Mouse (Mus musculus) E14TG2a.4 (cell line): ENCODE results near the gene Ankrd44.

Experiments used
- H3K27me3 ChIP-seq: 2 replicates; pipeline ENCODE4 v1.6.1; 2014; ENCODE audit warnings: low read length, control low read depth; ENCODE audit not compliant: insufficient read depth
- H3K36me3 ChIP-seq: 2 replicates; pipeline ENCODE4 v1.6.1; 2014; ENCODE audit warnings: low read length, control low read depth; ENCODE audit not compliant: insufficient read depth
- H3K4me1 ChIP-seq: replicated peaks from 2 replicates; pipeline ENCODE4 v1.6.1; 2014; ENCODE audit warnings: low read depth, low read length, control low read depth
- H3K4me3 ChIP-seq: replicated peaks from 2 replicates; pipeline ENCODE4 v1.5.1; 2014; ENCODE audit warnings: mild to moderate bottlenecking, low read length
- H3K9me3 ChIP-seq: 2 replicates; pipeline ENCODE4 v1.6.1; 2014; ENCODE audit warnings: low read length, control low read depth
- CTCF ChIP-seq: conservative IDR thresholded peaks from 2 replicates; pipeline ENCODE4 v1.5.1; 2014; ENCODE audit warnings: low read length
- NANOG ChIP-seq: IDR thresholded peaks from 2 replicates; pipeline ENCODE4 v1.6.1; 2014; ENCODE audit warnings: borderline replicate concordance, low read length, mixed read lengths
- POU5F1 ChIP-seq: IDR thresholded peaks from 2 replicates; pipeline ENCODE4 v1.6.1; 2014; ENCODE audit warnings: low read length, borderline replicate concordance

Ankrd44 gene

GRCm38 (mm10) chr1:54913063-54913335, 13.2 kb downstream of the Ankrd44 start:
- Histone ChIP-seq H3K4me1 (peaks cover 11% of the 10 kb centered on the region), H3K27me3 (no peaks in the 10 kb centered on the region), H3K4me3 (no peak overlapping the region), H3K36me3 (no peaks in the 10 kb centered on the region), H3K9me3 (no peaks in the 10 kb centered on the region)
- TF ChIP-seq POU5F1 = no peak
- no peak for TF ChIP-seq NANOG
- TF ChIP-seq CTCF = no peak

DNA sequence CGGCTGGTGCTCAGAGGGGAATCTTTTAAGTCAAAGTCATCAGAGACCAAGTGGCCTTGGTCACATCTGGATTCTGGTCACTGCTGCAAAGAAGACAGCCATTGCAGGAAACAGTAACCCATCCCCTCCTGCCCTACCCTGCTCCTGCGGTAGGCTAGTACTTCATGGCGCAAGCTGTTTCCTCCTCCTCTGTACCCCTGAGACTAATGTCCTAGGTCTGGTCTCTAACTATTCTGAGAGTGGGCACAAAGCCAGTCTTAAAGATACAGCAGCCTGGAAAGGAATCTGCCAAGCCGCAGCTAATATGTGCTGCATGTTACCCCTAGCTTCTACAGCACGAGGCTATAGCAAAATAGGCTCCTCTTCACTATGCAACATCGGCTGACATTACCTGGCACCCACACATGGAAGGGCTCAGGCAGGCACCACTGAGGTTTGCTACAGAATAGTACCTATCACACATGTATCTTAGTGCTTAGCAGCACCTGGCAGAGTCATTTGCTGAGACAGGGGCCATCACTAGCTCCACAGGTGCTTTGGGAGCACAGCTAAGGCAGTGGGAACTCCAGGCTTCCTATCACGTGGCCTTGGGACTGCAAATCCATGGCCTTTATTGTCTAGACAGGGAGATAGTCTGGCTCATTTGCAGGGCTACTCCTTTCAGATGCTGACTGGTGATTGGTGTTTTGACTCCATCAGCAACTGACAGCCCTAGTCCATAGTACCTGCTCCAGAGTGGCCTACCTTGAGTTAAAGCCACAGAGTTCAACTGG, 13.7 kb downstream of the Ankrd44 start:
- TF ChIP-seq NANOG (no peak), CTCF (no peak), POU5F1 (no peak)
- Histone ChIP-seq H3K36me3 (no peaks in the 10 kb centered on the region), H3K4me1 (peaks cover 11% of the 10 kb centered on the region)

GRCm38 (mm10) chr1:54911256-54911610, 15.0 kb downstream of the Ankrd44 start:
- H3K4me1 ChIP-seq = peaks cover 16% of the 10 kb centered on the region
- TF ChIP-seq CTCF (no peak), POU5F1 (no peak)

More for the DNA sequence above, 13.7 kb downstream of the Ankrd44 start:
- Histone ChIP-seq H3K27me3 (no peaks in the 10 kb centered on the region), H3K4me3 (no peak overlapping the region), H3K9me3 (no peaks in the 10 kb centered on the region)

GRCm38 (mm10) chr1:54910489-54911255, 15.5 kb downstream of the Ankrd44 start:
- no peak for TF ChIP-seq POU5F1
- no peak for TF ChIP-seq CTCF
- no peak for TF ChIP-seq NANOG
- Histone ChIP-seq H3K27me3 (no peaks in the 10 kb centered on the region), H3K9me3 (no peaks in the 10 kb centered on the region), H3K4me1 (peaks cover 16% of the 10 kb centered on the region), H3K36me3 (no peaks in the 10 kb centered on the region), H3K4me3 (no peak overlapping the region)

More at GRCm38 (mm10) chr1:54911256-54911610, 15.0 kb downstream of the Ankrd44 start:
- Histone ChIP-seq H3K4me3 (no peak overlapping the region), H3K9me3 (no peaks in the 10 kb centered on the region), H3K36me3 (no peaks in the 10 kb centered on the region), H3K27me3 (no peaks in the 10 kb centered on the region)

DNA sequence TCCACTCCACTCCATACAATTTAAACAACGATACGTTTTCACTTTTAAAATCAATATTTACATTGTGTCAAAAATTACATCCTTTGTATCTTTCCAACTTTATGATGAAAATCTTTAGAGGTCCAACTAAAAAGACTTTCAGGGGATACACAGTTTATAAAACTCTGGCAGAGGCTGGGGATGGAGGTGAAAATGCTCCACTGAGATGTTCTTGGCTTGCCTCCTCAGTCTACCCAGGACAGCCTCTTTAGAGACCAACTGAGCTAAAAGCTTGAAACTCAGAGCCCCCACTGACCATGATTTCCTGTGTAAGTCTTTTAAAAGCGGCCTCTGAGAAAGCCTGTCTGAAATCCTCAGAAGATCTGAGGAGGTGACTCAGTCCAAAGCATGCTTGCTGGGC, 17.4 kb downstream of the Ankrd44 start:
- no peak for TF ChIP-seq CTCF
- no peak for TF ChIP-seq NANOG
- TF ChIP-seq POU5F1 = no peak
- Histone ChIP-seq H3K27me3 (no peaks in the 10 kb centered on the region), H3K4me1 (peaks cover 16% of the 10 kb centered on the region), H3K9me3 (no peaks in the 10 kb centered on the region), H3K36me3 (no peaks in the 10 kb centered on the region), H3K4me3 (no peak overlapping the region)

DNA sequence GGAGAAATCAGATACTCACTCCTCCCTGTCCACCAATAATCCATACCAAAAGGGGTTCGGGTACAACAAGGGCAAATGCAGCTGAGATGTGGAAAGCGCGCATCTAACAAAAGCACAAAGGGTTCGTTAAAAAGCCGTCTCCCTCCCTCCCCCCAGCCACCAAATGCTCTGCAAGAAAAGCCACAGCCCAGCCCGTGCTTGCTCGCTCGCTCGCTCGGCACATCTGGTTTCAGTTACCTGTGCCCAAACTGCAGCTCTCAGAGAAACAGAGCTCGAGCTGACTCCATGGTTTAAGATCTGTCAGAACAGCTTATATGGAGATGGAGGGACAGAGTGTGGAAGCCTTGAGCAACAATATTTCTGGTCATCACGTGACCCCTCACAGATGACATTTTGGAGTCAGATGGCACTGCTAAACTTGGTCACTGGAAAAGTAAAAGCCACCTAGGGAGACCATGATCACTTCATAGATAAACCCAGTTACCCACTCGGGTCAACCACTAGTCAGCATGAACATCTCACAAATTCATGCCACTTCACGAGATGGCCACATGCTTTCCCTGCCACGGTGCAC, 19.0 kb downstream of the Ankrd44 start:
- Histone ChIP-seq H3K4me3 (no peak overlapping the region), H3K4me1 (peaks cover 16% of the 10 kb centered on the region), H3K36me3 (no peaks in the 10 kb centered on the region), H3K27me3 (no peaks in the 10 kb centered on the region), H3K9me3 (no peaks in the 10 kb centered on the region)
- TF ChIP-seq CTCF = no peak
- no peak for TF ChIP-seq POU5F1
- no peak for TF ChIP-seq NANOG

GRCm38 (mm10) chr1:54906322-54906721, 19.9 kb downstream of the Ankrd44 start:
- H3K4me3 ChIP-seq = no peak overlapping the region
- no peaks in the 10 kb centered on the region for H3K27me3 ChIP-seq
- H3K36me3 ChIP-seq = no peaks in the 10 kb centered on the region
- H3K4me1 ChIP-seq = peaks cover 16% of the 10 kb centered on the region
- TF ChIP-seq NANOG (no peak), POU5F1 (no peak), CTCF (no peak)
- H3K9me3 ChIP-seq = no peaks in the 10 kb centered on the region

GRCm38 (mm10) chr1:54905632-54906031, 20.6 kb downstream of the Ankrd44 start:
- no peaks in the 10 kb centered on the region for H3K9me3 ChIP-seq
- H3K36me3 ChIP-seq = no peaks in the 10 kb centered on the region
- H3K27me3 ChIP-seq = no peaks in the 10 kb centered on the region
- H3K4me3 ChIP-seq = no peak overlapping the region
- H3K4me1 ChIP-seq = peaks cover 16% of the 10 kb centered on the region
- TF ChIP-seq POU5F1 (no peak), CTCF (no peak), NANOG (no peak)
